Comparison of ENCODE assay signal across 27 mouse cellular contexts in genomic region chr16:65312947-65313346, GRCm38 (mm10).
DNase-seq lines count a peak whose midpoint lies in the region; ATAC-seq and TF ChIP-seq lines count a peak whose summit lies in the region.
"Had no signal": no experiment of that assay in that cellular context is flagged by ENCODE, and none has a peak within 500 bp of the region (broad histone marks: within the 10 kb centered on the region; RNA-seq: fewer than 3 reads in every experiment).

No protein-coding gene starts in this region.

- no peak for ATAC-seq in forebrain, postnatal 0 days
- no peak for ATAC-seq in forebrain, embryonic 12.5 days (ENCODE audit: low FRiP score)
- ATAC-seq: activated CD4-positive, CD25-positive, alpha-beta regulatory T cell, adult 4 months; CD4-positive, CD25-positive, alpha-beta regulatory T cell, adult 4 months; forebrain, embryonic 14.5 days; hindbrain, embryonic 16.5 days; intestine, embryonic 15.5 days had no signal

- peak; percentile 4 for DNase-seq in forebrain, postnatal 0 days
- peak; percentile 11 for DNase-seq in right cerebral cortex, postnatal 4 days
- no peak for DNase-seq in right cerebral cortex, adult 2 months (ENCODE audit: low spot score in 2 of 2)
- peak; percentile 1 for DNase-seq in NIH3T3 (ENCODE audit: low read depth)
- no peak for DNase-seq in adrenal gland, postnatal 25 days
- DNase-seq in cerebellum, adult 11 months, result no peak
- no peak for DNase-seq in left cerebral cortex, adult 2 months (ENCODE audit: extremely low spot score in 1 of 2, low spot score in 2 of 2)
- DNase-seq: adrenal gland, adult 8-10 months; adrenal gland, postnatal 36 days; cerebellum, adult 11-12 months; cerebellum, adult 9-10 months; cerebellum, postnatal 14 days; gastrocnemius, postnatal 25 days; heart, adult 18-20 months; heart, postnatal 10 days; heart, postnatal 36 days had no signal

- H3K9ac ChIP-seq in forebrain, postnatal 0 days, result no peak overlapping the region
- no peak overlapping the region for H3K9ac ChIP-seq in forebrain, embryonic 12.5 days
- H3K9ac ChIP-seq: heart, embryonic 12.5 days; heart, embryonic 15.5 days; hindbrain, embryonic 13.5 days; intestine, embryonic 15.5 days had no signal

- 92% methylated on average over 2 of the region's 2 CpGs for WGBS in forebrain, postnatal 0 days
- WGBS in forebrain, embryonic 12.5 days, result 87% methylated on average over 2 of the region's 2 CpGs

- H3K4me1 ChIP-seq in forebrain, postnatal 0 days (ENCODE audit: insufficient read depth), result no peaks in the 10 kb centered on the region
- no peaks in the 10 kb centered on the region for H3K4me1 ChIP-seq in forebrain, embryonic 12.5 days
- H3K4me1 ChIP-seq: forebrain, embryonic 10.5 days; heart, embryonic 12.5 days; heart, embryonic 15.5 days; hindbrain, embryonic 10.5 days; hindbrain, embryonic 13.5 days; intestine, embryonic 15.5 days had no signal

- no peak overlapping the region for H3K4me2 ChIP-seq in forebrain, postnatal 0 days (ENCODE audit: low read depth)
- no peak overlapping the region for H3K4me2 ChIP-seq in forebrain, embryonic 12.5 days
- H3K4me2 ChIP-seq: heart, embryonic 12.5 days; heart, embryonic 15.5 days; hindbrain, embryonic 13.5 days; intestine, embryonic 15.5 days had no signal

- intact Hi-C loops in left cerebral cortex, adult 2 months (cut with DNase I), result no loop called here

- H3K27me3 ChIP-seq in forebrain, postnatal 0 days (ENCODE audit: insufficient read depth, low read length), result no peaks in the 10 kb centered on the region
- H3K27me3 ChIP-seq in forebrain, embryonic 12.5 days, result no peaks in the 10 kb centered on the region
- H3K27me3 ChIP-seq: heart, embryonic 12.5 days; heart, embryonic 15.5 days; hindbrain, embryonic 13.5 days; intestine, embryonic 15.5 days had no signal

- H3K9me3 ChIP-seq in forebrain, postnatal 0 days (ENCODE audit: low read length), result no peaks in the 10 kb centered on the region
- no peaks in the 10 kb centered on the region for H3K9me3 ChIP-seq in forebrain, embryonic 12.5 days
- H3K9me3 ChIP-seq: forebrain, embryonic 10.5 days; heart, embryonic 12.5 days; heart, embryonic 15.5 days; hindbrain, embryonic 10.5 days; hindbrain, embryonic 13.5 days; intestine, embryonic 15.5 days had no signal

- H3K36me3 ChIP-seq in forebrain, postnatal 0 days (ENCODE audit: insufficient read depth), result no peaks in the 10 kb centered on the region
- no peaks in the 10 kb centered on the region for H3K36me3 ChIP-seq in forebrain, embryonic 12.5 days (replicated peaks)
- H3K36me3 ChIP-seq: forebrain, embryonic 10.5 days; heart, embryonic 12.5 days; heart, embryonic 15.5 days; hindbrain, embryonic 10.5 days; hindbrain, embryonic 13.5 days; intestine, embryonic 15.5 days had no signal

- H3K4me3 ChIP-seq in forebrain, postnatal 0 days (ENCODE audit: low read depth, low read length), result no peak overlapping the region
- no peak overlapping the region for H3K4me3 ChIP-seq in forebrain, embryonic 12.5 days (replicated peaks)
- H3K4me3 ChIP-seq in left cerebral cortex, adult 2 months, result no peak overlapping the region
- H3K4me3 ChIP-seq: forebrain, embryonic 10.5 days; heart, embryonic 12.5 days; heart, embryonic 15.5 days; hindbrain, embryonic 10.5 days; hindbrain, embryonic 13.5 days; intestine, embryonic 15.5 days had no signal

- no peak for TF ChIP-seq CTCF in forebrain, postnatal 0 days (IDR thresholded peaks at IDR 0.05; ENCODE audit: low read depth)
- TF ChIP-seq CTCF in left cerebral cortex, adult 2 months (IDR thresholded peaks at IDR 0.05), result no peak

- H3K27ac ChIP-seq in forebrain, postnatal 0 days (ENCODE audit: low read depth, low read length), result no peak overlapping the region
- H3K27ac ChIP-seq in forebrain, embryonic 12.5 days, result no peak overlapping the region
- no peak overlapping the region for H3K27ac ChIP-seq in left cerebral cortex, adult 2 months
- H3K27ac ChIP-seq: forebrain, embryonic 10.5 days; heart, embryonic 15.5 days; hindbrain, embryonic 10.5 days; hindbrain, embryonic 13.5 days; intestine, embryonic 15.5 days had no signal

Comparison
In these comparisons a context has a peak if more than half of its experiments do, and no peak if none do; other contexts are left out.
1. DNase-seq: peak in forebrain, postnatal 0 days (single experiment), right cerebral cortex, postnatal 4 days (single experiment) and NIH3T3 (single experiment); none in right cerebral cortex, adult 2 months (0 of 2), adrenal gland, postnatal 25 days (single experiment), cerebellum, adult 11 months (single experiment) and left cerebral cortex, adult 2 months (0 of 2).